Mouse (Mus musculus) liver, embryonic 14.5 days (tissue): Measurements from ENCODE around the gene Klhl26. TPM values are rescaled to one million over a fixed set of nuclear protein-coding genes. Genes with fewer than 3 reads are reported as not detected.

Experiments
- ATAC-seq: fragments of 200-750 bp; cut with Nextera tagmentation; 2 replicates; pipeline ENCODE4 v1.8.0; 2017; ENCODE audit warnings: moderate number of reproducible peaks, mild to moderate bottlenecking, moderate library complexity; ENCODE audit not compliant: insufficient read depth
- DNase-seq, 3 experiments: peaks; one replicate each; pipeline ENCODE4 v3.0.0-alpha.2; 2012 to 2013; ENCODE audit warnings: low read depth in 3 of 3, low spot score in 3 of 3
- H3K27ac ChIP-seq: fragments of 300-500 bp; sonication (generic); 2 replicates; pipeline ENCODE4 v1.5.1; 2014; ENCODE audit warnings: moderate library complexity, mild to moderate bottlenecking, control low read depth, inconsistent platforms
- H3K27me3 ChIP-seq: fragments of 300-500 bp; sonication (generic); 2 replicates; pipeline ENCODE4 v1.6.1; 2014; ENCODE audit warnings: mild to moderate bottlenecking, low read length, moderate library complexity; ENCODE audit not compliant: control insufficient read depth, insufficient read depth
- H3K36me3 ChIP-seq: fragments of 300-500 bp; sonication (generic); replicated peaks from 2 replicates; pipeline ENCODE4 v1.6.1; 2014; ENCODE audit warnings: low read depth; ENCODE audit not compliant: control insufficient read depth, insufficient read depth
- H3K4me1 ChIP-seq, 2 experiments: fragments of 200-500 bp in 1 of 2; fragments of 300-500 bp in 1 of 2; sonication (generic) in 1 of 2; replicated peaks; 2 replicates each; pipeline ENCODE4 v1.6.1; 2012 to 2014; ENCODE audit warnings: antibody characterized with exemption in 1 of 2, inconsistent platforms in 1 of 2, low read length in 1 of 2; ENCODE audit not compliant: control insufficient read depth in 2 of 2, insufficient read depth in 2 of 2
- H3K4me2 ChIP-seq: fragments of 300-500 bp; sonication (generic); 2 replicates; pipeline ENCODE4 v1.6.1; 2014; ENCODE audit warnings: low read depth, mild to moderate bottlenecking, control low read depth, moderate library complexity
- H3K4me3 ChIP-seq, 2 experiments: fragments of 200-500 bp in 1 of 2; fragments of 300-500 bp in 1 of 2; sonication (generic) in 1 of 2; 2 replicates each; pipeline ENCODE4 v1.5.1; 2012 to 2014; ENCODE audit warnings: low read depth in 2 of 2, low read length in 2 of 2, mild to moderate bottlenecking in 2 of 2, control low read depth in 1 of 2, inconsistent platforms in 1 of 2, moderate library complexity in 1 of 2; ENCODE audit not compliant: insufficient read depth in 1 of 2
- H3K9ac ChIP-seq: fragments of 300-500 bp; sonication (generic); replicated peaks from 2 replicates; pipeline ENCODE4 v1.6.1; 2014; ENCODE audit warnings: mild to moderate bottlenecking, control low read depth, moderate library complexity
- H3K9me3 ChIP-seq: fragments of 300-500 bp; sonication (generic); 2 replicates; pipeline ENCODE4 v1.6.1; 2016; ENCODE audit warnings: low read length, mixed read lengths; ENCODE audit not compliant: control insufficient read depth
- CTCF ChIP-seq: IDR thresholded peaks from 2 replicates; pipeline ENCODE4 v1.5.1; 2016; ENCODE audit warnings: antibody characterized with exemption, low read depth, control low read depth
- EP300 ChIP-seq: IDR thresholded peaks from 2 replicates; pipeline ENCODE4 v1.6.1; 2016; ENCODE audit warnings: antibody characterized with exemption, low read depth
- WGBS: fragments of 180-500 bp; shearing (Covaris S2); extraction: QIAGEN DNeasy Blood & Tissue Kit; methylation state at CpG from one replicate; pipeline ENCODE4 v1.1.7; 2014; ENCODE audit not compliant: insufficient replicate concordance; 5-methylcytosine and 5-hydroxymethylcytosine counted together
- polyA plus RNA-seq, 2 experiments: library from polyadenylated mRNA; depleted of rRNA in 1 of 2; stranded (reverse) in 1 of 2; unstranded in 1 of 2; fragments of >200 nt; fragmentation: Nextera tagmentation in 1 of 2; extraction: Ambion mirVana in 1 of 2; gene quantifications; 2 replicates each; pipeline versions ENCODE4 v1.2.1 to v1.2.3; 2012 to 2014

The Klhl26 gene
- polyA plus RNA-seq, 2 experiments, result 5.0 to 6.5 TPM

DNA sequence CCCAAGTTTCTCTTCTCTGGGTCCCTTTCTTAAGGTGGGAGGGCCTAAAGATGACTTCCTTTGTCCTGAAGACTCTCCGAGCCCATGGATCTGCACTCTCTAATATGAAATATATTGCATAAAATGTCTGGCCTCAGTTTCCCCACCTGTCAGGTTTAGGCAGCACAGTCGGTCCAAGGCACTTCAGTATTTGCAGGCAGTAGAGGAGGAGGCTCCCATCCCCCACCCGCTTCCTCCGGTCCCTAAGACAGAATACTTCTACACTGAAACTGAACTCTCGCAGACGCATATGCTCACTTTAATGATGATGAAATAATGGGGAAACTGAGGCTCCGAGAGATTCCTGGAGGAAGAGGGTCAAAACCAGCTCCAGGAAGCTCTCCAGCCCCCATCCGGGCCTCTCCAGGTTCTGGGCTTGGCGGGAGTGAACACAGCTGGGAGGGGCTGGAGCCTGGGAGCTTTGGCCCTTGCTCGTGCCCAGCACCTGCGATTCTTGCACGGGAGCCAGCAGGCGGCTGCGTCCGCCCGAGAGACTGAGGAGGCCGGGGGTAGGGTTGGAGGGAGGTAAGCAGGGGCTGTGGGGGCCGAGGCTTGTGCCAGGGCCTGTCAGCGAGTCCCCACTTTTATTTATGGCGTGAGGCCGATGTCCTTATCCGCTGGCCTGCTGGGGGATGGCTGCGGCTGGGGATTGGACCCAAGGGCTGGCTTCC is 25.2 kb upstream of the Klhl26 start:
- TF ChIP-seq CTCF (0 out of 2 replicates have a peak, but pooled peaks have one; percentile 16), EP300 (no peak)
- no peak for ATAC-seq
- Histone ChIP-seq H3K4me3 (peak overlapping the region; percentile 11 to 26; a peak in 3 of 4 replicates), H3K9ac (peak overlapping the region; percentile 36), H3K4me1 (peaks cover 36 to 49% of the 10 kb centered on the region in 2 experiments), H3K27me3 (peaks cover 19% of the 10 kb centered on the region), H3K36me3 (peaks cover under 1% of the 10 kb centered on the region), H3K27ac (no peak overlapping the region; the same call in 1 of the 2 replicates), H3K9me3 (no peaks in the 10 kb centered on the region), H3K4me2 (peak overlapping the region; percentile 74)
- DNase-seq, result no peak
- WGBS, result 12% methylated on average over 23 of the region's 23 CpGs

DNA sequence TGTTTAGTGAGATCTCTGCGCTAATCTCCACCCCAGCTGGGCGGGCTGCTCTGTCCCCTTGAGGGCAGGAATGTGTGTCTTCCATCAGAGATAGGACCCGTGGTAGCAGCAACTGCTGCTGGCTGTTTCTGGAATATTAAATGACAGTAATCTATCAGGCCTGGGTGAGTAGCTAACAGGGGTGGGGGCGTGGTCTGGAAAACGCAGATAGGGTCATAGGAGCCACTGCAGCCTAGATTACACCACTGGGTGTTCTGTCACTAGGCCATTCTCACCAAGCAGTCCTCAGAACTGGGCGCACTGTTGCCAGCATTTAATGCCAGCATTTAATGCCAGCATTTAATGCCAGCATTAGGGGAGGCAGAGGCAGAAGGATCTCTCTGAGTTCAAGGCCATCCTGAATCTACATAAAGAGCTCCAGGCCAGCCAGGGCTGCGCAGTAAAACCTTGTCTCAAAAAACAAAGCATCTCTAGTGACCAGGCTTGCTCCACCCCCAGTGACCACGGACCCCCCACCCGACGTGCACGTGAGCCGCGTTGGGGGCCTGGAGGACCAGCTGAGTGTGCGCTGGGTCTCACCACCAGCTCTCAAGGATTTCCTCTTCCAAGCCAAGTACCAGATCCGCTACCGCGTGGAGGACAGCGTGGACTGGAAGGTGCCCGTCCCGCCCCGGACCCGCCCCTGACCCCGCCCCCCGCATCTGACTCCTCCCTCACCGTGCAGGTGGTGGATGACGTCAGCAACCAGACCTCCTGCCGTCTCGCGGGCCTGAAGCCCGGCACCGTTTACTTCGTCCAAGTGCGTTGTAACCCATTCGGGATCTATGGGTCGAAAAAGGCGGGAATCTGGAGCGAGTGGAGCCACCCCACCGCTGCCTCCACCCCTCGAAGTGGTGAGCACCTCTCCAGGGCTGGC is 23.9 kb upstream of the Klhl26 start:
- Histone ChIP-seq H3K4me1 (peaks cover 34 to 41% of the 10 kb centered on the region in 2 experiments), H3K9ac (peak overlapping the region; percentile 59), H3K9me3 (no peaks in the 10 kb centered on the region), H3K4me3 (peak overlapping the region; percentile 39 to 55), H3K4me2 (peak overlapping the region; percentile 74), H3K27ac (peak overlapping the region; percentile 72), H3K27me3 (peaks cover 33% of the 10 kb centered on the region), H3K36me3 (no peaks in the 10 kb centered on the region)
- peak; percentile 58 to 69 (median 66) for DNase-seq
- ATAC-seq, result peak; percentile 86
- peak; percentile 74 for TF ChIP-seq EP300
- TF ChIP-seq CTCF, result no peak
- WGBS, result 4% methylated on average over 39 of the region's 39 CpGs

- Histone ChIP-seq H3K4me2 (no peak overlapping the region), H3K36me3 (no peaks in the 10 kb centered on the region), H3K27ac (no peak overlapping the region), H3K4me3 (no peak overlapping the region), H3K9me3 (no peaks in the 10 kb centered on the region), H3K27me3 (peaks cover 76% of the 10 kb centered on the region), H3K4me1 (peaks cover 12 to 15% of the 10 kb centered on the region in 2 experiments), H3K9ac (no peak overlapping the region)
- TF ChIP-seq EP300 (no peak), CTCF (no peak)
- no peak for DNase-seq
- WGBS, result 11% methylated on average over 12 of the region's 12 CpGs
- ATAC-seq, result no peak
Measured at GRCm38 (mm10) chr8:70495771-70496062, 18.9 kb upstream of the Klhl26 start.

DNA sequence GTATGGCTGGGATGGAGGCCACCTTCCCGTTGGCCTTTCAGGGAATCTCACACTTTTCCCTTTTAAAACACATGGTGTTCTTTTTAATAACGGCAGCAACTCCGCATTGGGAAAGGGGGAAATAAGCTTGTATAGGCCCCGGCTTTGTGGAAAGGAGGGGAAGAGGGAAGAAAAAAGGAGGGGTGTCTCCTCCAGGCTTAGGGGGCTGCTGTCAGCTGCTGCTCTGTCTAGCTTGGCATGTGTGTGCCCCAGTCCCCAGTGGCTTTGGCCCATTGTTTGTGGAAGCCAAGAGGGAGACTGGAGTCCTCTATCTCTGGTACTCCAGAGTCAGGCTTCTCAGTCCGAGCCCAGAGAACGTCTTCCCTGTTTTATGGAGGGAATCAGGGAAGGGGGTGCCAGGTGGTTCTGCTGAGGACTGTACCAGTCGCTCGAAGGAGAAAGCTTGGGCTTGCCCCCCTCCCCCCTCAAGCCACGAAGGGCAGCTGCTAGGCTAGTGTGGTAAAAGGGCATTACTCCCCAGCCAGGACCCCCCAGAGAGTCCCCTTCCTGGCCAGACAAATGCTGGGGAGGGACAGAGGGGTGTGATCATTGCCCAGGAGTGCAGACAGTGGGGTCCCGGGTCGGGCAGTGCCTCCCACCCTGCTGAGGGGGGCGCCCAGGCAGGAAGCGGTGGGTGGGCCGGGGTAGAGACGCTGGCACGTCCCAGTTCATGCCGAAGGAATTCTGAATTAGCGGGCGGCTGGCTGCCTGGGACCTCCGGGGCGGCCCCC is 18.4 kb upstream of the Klhl26 start:
- no peak for TF ChIP-seq EP300
- no peak for TF ChIP-seq CTCF
- no peak overlapping the region for H3K4me3 ChIP-seq
- H3K27ac ChIP-seq, result no peak overlapping the region
- DNase-seq (no peak), ATAC-seq (no peak)
- WGBS, result 4% methylated on average over 21 of the region's 21 CpGs
- no peak overlapping the region for H3K9ac ChIP-seq
- no peak overlapping the region for H3K4me2 ChIP-seq
- peaks cover 7 to 9% of the 10 kb centered on the region in 2 experiments for H3K4me1 ChIP-seq
- no peaks in the 10 kb centered on the region for H3K9me3 ChIP-seq
- no peaks in the 10 kb centered on the region for H3K36me3 ChIP-seq
- peaks cover 82% of the 10 kb centered on the region for H3K27me3 ChIP-seq
